Mouse (Mus musculus) cerebellum, adult 9-10 months (tissue): ENCODE measurements at regions not wholly inside any gene's neighbourhood (a gene's known extent, or its start where the extent isn't known, plus 50 kb on each side); places are given as distances from the start of the nearest gene placed in this dataset.
"Not testable (repeated sequence)": the region's sequence is repeated elsewhere in the genome, so short reads cannot be mapped to it uniquely, and the experiment has no call there.

Experiments used
- DNase-seq: peaks from one replicate; pipeline ENCODE4 v3.0.0; 2022

GRCm38 (mm10) chr9:27453476-27453875 lies 56.9 kb downstream of the Spata19 start:
- DNase-seq: no peak

- DNase-seq: no peak
Observed at GRCm38 (mm10) chr9:27453924-27454652, 57.5 kb downstream of the Spata19 start.

- no peak for DNase-seq
Observed at GRCm38 (mm10) chr9:27458335-27459040, 61.9 kb downstream of the Spata19 start.

GRCm38 (mm10) chr9:27461029-27461428 lies 64.4 kb downstream of the Spata19 start:
- DNase-seq: no peak

DNA sequence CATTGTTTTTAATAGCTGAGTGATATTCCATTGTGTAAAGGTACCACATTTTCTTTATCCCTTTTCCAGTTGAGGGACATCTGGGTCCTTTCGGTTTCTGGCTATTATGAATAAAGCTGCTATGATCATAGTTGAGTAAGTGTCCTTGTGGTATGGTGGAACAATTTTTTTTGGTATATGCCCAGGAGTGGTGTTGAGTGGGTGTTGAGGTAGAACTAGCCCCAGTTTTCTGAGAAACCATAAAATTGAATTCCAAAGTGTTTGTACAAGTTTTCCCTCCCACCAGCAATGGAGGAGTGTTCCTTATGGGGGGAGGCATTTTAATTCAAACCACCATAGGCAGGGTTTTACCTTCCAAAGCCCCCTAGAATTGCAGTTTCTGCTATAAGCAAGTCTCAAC lies 67.4 kb downstream of the Spata19 start:
- DNase-seq: no peak

GRCm38 (mm10) chr9:27475468-27475867 lies 78.9 kb downstream of the Spata19 start:
- no peak for DNase-seq

DNA sequence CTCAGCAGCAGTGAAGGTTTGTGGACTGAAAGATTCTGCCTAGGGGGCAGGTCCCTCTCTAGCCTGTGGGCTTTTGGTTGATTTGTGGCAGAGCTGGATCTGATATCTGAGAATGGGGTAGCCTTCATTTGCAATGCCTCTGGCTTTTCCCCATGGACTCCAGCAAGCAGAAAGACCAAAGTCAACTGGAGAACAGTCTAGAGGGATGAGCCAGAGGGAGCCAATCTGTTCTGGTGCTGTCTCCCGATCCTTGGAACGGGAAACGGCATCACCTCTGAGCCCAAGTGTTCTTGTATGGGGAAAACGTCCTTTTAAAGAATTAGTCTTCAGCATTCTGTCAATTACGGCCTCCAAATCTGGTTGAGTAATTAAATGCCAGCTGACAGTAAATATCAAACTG lies 80.0 kb downstream of the Spata19 start:
- DNase-seq: no peak

DNA sequence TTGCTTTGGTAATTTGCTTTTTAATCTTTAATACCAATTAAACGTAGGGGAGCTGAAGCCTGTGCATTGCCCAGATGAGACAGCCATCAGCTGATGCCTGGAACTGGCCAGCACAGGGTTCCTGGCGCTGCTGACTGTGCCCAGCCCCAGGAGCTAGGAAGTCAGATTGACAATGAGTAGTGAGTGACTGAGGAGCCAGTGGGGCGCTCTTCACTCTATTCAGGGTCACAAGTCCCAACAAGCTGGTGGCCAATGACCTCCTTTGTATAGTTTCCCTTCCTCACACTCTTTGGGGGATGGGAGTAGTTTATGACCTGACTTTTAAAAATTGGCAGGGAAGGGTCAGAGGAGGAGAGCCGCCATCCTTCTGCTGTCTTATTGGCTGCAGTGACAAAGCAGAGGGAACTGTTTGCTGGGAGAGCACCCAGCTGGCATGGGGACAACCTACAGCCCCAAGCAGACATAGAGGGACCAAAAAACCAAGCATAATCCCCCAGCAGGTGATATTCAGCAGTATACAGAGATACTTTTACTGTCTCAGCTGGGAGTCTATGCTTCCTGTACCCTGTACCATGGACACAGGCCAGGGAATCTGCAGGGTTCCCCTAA lies 80.6 kb downstream of the Spata19 start:
- peak; percentile 23 for DNase-seq

- DNase-seq: no peak
Observed at GRCm38 (mm10) chr9:27478346-27478745, 81.7 kb downstream of the Spata19 start.

GRCm38 (mm10) chr9:27501816-27502215 lies 105.2 kb downstream of the Spata19 start:
- no peak for DNase-seq

GRCm38 (mm10) chr9:27509157-27509556 lies 112.6 kb downstream of the Spata19 start:
- no peak for DNase-seq

GRCm38 (mm10) chr9:27509711-27510110 lies 113.1 kb downstream of the Spata19 start:
- no peak for DNase-seq

- no peak for DNase-seq
Observed at GRCm38 (mm10) chr9:27511161-27511560, 114.6 kb downstream of the Spata19 start.

DNA sequence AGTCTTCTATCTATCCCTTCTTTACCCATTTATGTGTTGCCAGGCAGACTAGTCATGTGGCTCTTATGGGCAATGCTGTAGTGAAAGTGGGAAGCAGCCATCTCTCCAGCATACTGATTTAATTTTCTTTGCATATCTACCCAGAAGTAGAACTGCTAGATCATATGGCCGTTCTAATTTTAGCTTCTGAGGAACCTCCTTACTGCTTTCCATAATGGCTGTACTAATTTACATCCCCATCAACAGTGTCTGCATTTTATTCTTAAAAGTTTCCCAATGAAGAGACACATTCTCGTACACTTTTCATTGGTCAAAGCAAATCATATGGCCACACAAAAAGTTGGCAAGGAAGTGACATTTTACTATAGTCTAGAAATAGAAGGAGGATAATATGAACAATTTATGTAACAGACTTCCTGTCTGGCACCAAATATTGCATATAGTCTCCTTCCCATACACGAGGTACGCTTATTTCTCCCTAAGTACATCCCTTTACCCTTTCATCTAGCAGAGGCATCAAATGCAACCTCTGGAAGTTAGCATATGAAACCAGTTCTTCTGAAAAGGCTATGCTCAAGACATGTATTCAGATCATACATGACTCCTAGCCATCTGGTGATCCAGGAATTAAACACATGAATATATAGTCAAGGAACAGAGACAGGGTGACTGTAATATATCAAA lies 119.0 kb downstream of the Spata19 start:
- no peak for DNase-seq

DNA sequence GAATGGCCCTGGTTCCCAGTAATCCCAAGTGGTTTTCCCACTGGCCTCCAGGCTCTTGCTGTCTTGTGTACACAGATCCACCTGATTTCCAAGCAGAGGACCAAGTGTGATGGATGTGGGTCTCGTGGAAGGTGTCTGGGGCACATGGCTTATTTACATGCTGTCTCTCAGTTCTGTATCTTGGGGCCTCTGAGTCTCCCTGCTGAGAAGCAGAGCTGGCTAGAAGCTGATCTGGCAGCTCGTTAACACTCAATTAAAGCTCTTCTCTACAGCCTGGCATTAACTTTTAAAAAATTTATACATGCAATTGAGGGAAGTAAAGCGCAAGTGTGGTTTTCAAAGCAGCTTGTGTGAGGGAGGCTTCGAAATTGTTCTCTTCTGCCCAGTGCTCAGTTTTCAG lies 121.4 kb downstream of the Spata19 start:
- DNase-seq: no peak

DNA sequence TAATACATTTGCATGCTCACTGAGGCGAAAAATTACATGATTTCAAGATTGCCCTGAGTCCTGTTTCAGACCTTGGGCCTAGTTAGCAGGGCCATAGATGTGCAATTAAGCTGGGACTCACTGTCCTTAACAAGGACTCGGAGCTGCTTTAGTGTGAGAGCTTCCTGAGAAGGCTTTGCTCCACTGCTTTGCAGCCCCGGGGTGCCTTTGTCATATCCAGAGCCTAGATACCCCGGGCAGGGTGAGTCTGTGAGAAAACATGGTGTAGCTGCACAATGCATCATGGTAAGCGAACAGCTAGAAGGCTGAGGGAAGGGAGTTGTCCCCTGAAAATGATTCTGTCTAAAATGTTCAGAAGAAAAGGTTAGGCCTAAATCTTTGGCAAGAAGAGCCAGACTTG lies 123.1 kb downstream of the Spata19 start:
- DNase-seq: no peak

- no peak for DNase-seq
Observed at GRCm38 (mm10) chr9:27521181-27521580, 124.6 kb downstream of the Spata19 start.

DNA sequence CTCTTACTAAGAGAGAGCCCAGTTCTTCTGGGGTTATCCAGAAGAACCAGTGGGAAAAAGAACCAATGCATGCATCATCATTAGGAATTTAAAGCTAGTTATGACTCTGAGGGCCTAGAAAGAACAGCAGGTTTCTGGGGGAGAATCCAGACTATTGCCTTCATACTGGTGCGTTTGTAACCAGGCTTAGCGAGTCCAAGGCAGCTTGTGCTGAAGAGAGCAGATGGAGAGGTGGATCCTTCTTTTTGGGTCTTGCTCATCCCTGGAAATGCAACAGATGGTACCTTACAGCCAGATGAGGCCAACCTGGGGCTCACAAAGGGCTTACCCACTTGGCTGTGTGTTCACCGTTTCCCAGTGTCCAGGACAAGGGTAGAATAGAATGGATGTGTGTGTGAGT lies 130.1 kb downstream of the Spata19 start:
- DNase-seq: no peak

- no peak for DNase-seq
Observed at GRCm38 (mm10) chr9:27538480-27538879, 141.9 kb downstream of the Spata19 start.

GRCm38 (mm10) chr9:27541585-27542151 lies 145.1 kb downstream of the Spata19 start:
- DNase-seq: no peak

GRCm38 (mm10) chr9:27554697-27555096 lies 158.1 kb downstream of the Spata19 start:
- DNase-seq: not testable (repeated sequence)

DNA sequence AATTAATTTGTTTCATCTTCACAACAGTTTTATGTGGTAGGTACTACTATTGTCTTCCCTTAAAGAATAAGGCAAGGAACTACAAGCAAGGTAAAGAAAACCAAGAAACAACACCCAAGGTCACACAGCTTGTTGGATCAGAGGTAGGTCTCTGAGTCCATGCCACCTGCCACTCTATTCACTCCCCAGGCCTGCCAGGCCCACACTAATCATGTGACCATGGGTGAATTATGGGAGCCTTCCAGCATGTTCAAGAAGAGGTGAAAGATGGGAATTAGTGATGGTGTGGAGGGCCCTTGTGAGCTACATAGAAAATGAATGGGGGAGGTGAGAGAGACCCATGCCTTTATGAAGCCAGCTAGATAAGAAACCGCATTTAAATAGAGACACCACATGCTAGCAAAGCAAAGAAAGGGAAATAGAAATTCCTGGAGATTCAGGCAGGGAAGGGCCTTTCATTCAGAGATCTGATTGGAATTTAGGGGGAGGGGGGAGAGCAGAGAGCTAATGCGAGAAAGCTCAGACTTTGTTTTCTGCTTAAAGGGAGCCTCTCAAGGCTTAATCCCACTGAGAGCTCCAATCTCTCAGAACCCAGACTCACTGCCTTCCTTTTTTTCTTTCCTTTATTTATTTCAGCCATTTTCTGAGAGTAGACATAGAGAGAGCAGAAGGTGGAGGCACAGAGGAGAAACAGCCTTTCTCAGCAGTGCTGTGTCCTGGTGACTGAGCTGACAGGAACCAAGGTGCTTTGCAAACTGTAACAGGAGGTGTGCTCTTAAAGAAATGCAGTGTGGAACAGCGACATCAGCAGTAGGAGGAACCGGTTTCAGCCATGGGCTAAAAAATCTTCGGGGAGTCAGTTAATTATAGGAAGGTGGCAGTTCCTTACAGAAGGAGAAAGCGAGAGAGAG lies 160.0 kb downstream of the Spata19 start:
- DNase-seq: no peak
